Mouse (Mus musculus) liver, adult 2 months (tissue): ENCODE results near the gene Bcl11b. TPM values are rescaled to one million over a fixed set of nuclear protein-coding genes. Genes with fewer than 3 reads are reported as not detected.

Source experiments
- DNase-seq: peaks from one replicate; pipeline ENCODE4 v3.0.0-alpha.2; 2011; ENCODE audit warnings: low read depth, low spot score; ENCODE audit errors: extremely low read depth
- H3K27ac ChIP-seq: fragments of 200-500 bp; replicated peaks from 2 replicates; pipeline ENCODE4 v1.5.1; 2012; ENCODE audit warnings: low read depth, mild to moderate bottlenecking, control low read depth, inconsistent platforms, low read length; ENCODE audit not compliant: insufficient read depth
- H3K27me3 ChIP-seq: fragments of 200-500 bp; 2 replicates; pipeline ENCODE4 v1.6.1; 2012; ENCODE audit warnings: mild to moderate bottlenecking, moderate library complexity, low read length, inconsistent platforms; ENCODE audit not compliant: control insufficient read depth, insufficient read depth
- H3K36me3 ChIP-seq: fragments of 200-500 bp; 2 replicates; pipeline ENCODE4 v1.6.1; 2012; ENCODE audit warnings: low read length, inconsistent platforms; ENCODE audit not compliant: control insufficient read depth, insufficient read depth
- H3K4me1 ChIP-seq: fragments of 200-500 bp; 2 replicates; pipeline ENCODE4 v1.6.1; 2011; ENCODE audit warnings: low read length; ENCODE audit not compliant: control insufficient read depth, insufficient read depth
- H3K4me3 ChIP-seq: fragments of 200-500 bp; 2 replicates; pipeline ENCODE4 v1.5.1; 2011; ENCODE audit warnings: low read depth, mild to moderate bottlenecking, control low read depth, low read length, moderate library complexity; ENCODE audit not compliant: insufficient read depth
- H3K79me2 ChIP-seq: fragments of 200-500 bp; 2 replicates; pipeline ENCODE4 v1.6.1; 2012; ENCODE audit warnings: inconsistent platforms, mild to moderate bottlenecking, low read length, moderate library complexity; ENCODE audit not compliant: control insufficient read depth, insufficient read depth
- H3K9ac ChIP-seq: fragments of 200-500 bp; 2 replicates; pipeline ENCODE4 v1.6.1; 2012; ENCODE audit warnings: low read depth, mild to moderate bottlenecking, control low read depth, inconsistent platforms, low read length
- CTCF ChIP-seq: fragments of 200-500 bp; IDR thresholded peaks from 2 replicates; pipeline ENCODE4 v1.5.1; 2011; ENCODE audit warnings: low read depth, low read length, control low read depth
- POLR2A ChIP-seq: fragments of 200-500 bp; IDR thresholded peaks from 2 replicates; pipeline ENCODE4 v1.6.1; 2011; ENCODE audit warnings: low read length, control low read depth; ENCODE audit not compliant: insufficient read depth; ENCODE audit errors: extremely low read depth
- WGBS: fragments of 180-500 bp; shearing (Covaris S2); methylation state at CpG from one replicate; pipeline ENCODE4 v1.1.7; 2018; 5-methylcytosine and 5-hydroxymethylcytosine counted together
- polyA plus RNA-seq: library from polyadenylated mRNA; depleted of rRNA; stranded (reverse); fragments of >200 nt; gene quantifications from 2 replicates; pipeline ENCODE4 v1.2.3, GENCODE M21; 2012
- total RNA-seq: library from RNA; depleted of rRNA; stranded (reverse); fragments of >200 nt; gene quantifications from 2 replicates; pipeline ENCODE4 v1.2.3, GENCODE M21; 2014

The Bcl11b gene
- total and polyA plus RNA-seq, 2 experiments, result 0.18 to 0.39 TPM

DNA sequence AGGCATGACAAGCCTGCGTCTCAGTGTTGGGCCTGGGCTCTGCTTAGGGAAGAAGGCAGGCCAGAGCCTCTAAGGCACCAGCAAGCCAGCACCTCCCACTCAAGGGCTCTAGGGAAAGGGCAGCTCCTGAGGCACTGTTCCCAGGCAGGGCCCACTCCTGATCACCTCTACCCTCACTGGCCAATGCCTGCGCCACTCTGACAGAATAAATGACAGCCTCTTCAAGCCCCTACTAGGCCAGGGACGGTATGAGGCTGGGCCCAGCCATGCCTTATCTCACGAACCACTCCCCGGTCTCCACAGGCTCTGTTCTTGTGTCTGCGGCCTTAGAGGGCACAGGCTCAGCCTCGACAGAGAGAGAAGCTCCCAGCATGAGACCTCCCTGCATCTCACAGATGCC, 61.3 kb downstream of the Bcl11b start:
- Histone ChIP-seq H3K9ac (no peak overlapping the region), H3K27ac (no peak overlapping the region), H3K4me1 (no peaks in the 10 kb centered on the region), H3K79me2 (no peaks in the 10 kb centered on the region), H3K27me3 (no peaks in the 10 kb centered on the region), H3K4me3 (no peak overlapping the region), H3K36me3 (no peaks in the 10 kb centered on the region)
- WGBS, result 64% methylated on average over 7 of the region's 7 CpGs
- DNase-seq, result no peak
- no peak for TF ChIP-seq CTCF
- no peak for TF ChIP-seq POLR2A

- WGBS, result 77% methylated on average over 9 of the region's 9 CpGs
- Histone ChIP-seq H3K4me1 (no peaks in the 10 kb centered on the region), H3K79me2 (no peaks in the 10 kb centered on the region), H3K36me3 (no peaks in the 10 kb centered on the region), H3K4me3 (no peak overlapping the region), H3K27ac (no peak overlapping the region), H3K27me3 (no peaks in the 10 kb centered on the region), H3K9ac (no peak overlapping the region)
- DNase-seq, result no peak
- no peak for TF ChIP-seq POLR2A
- no peak for TF ChIP-seq CTCF
These were observed 62.6 kb downstream of the Bcl11b start for GRCm38 (mm10) chr12:107940774-107941173.

- TF ChIP-seq POLR2A (no peak), CTCF (no peak)
- WGBS, result 67% methylated on average over 4 of the region's 4 CpGs
- DNase-seq, result no peak
- Histone ChIP-seq H3K27me3 (no peaks in the 10 kb centered on the region), H3K4me1 (no peaks in the 10 kb centered on the region), H3K27ac (no peak overlapping the region), H3K9ac (no peak overlapping the region), H3K36me3 (no peaks in the 10 kb centered on the region), H3K79me2 (no peaks in the 10 kb centered on the region), H3K4me3 (no peak overlapping the region)
These were observed 64.2 kb downstream of the Bcl11b start for GRCm38 (mm10) chr12:107939177-107939576.

- H3K4me1 ChIP-seq, result no peaks in the 10 kb centered on the region
- WGBS, result 75% methylated on average over 5 of the region's 5 CpGs
- H3K27me3 ChIP-seq, result no peaks in the 10 kb centered on the region
- H3K9ac ChIP-seq, result no peak overlapping the region
- H3K27ac ChIP-seq, result no peak overlapping the region
- H3K79me2 ChIP-seq, result no peaks in the 10 kb centered on the region
- no peaks in the 10 kb centered on the region for H3K36me3 ChIP-seq
- H3K4me3 ChIP-seq, result no peak overlapping the region
- TF ChIP-seq CTCF, result no peak
- TF ChIP-seq POLR2A, result no peak
- no peak for DNase-seq
These were observed 66.4 kb downstream of the Bcl11b start for GRCm38 (mm10) chr12:107936972-107937371.

DNA sequence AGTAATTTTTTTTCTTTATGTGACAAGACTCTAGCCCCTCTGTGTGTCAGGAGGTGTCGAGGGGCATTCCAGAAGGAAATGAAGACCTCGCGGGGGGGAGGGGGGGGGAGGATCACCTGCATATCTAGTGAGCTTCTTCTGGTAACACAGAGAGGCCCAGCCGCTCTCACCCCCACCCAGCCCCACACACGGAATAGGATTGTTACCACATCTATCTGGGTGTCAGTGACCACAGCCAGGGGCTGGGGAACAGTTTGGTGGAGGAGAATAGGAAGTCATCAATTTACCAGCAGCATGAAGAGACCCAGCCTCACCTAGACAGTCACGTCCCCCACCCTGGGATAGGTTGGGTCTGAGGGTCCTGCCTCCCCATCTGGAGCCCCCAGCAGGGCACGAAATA, 67.0 kb downstream of the Bcl11b start:
- TF ChIP-seq POLR2A (no peak), CTCF (no peak)
- 74% methylated on average over 7 of the region's 7 CpGs for WGBS
- no peaks in the 10 kb centered on the region for H3K36me3 ChIP-seq
- no peak overlapping the region for H3K9ac ChIP-seq
- H3K4me3 ChIP-seq, result no peak overlapping the region
- no peak overlapping the region for H3K27ac ChIP-seq
- H3K27me3 ChIP-seq, result no peaks in the 10 kb centered on the region
- no peaks in the 10 kb centered on the region for H3K4me1 ChIP-seq
- no peaks in the 10 kb centered on the region for H3K79me2 ChIP-seq
- no peak for DNase-seq

DNA sequence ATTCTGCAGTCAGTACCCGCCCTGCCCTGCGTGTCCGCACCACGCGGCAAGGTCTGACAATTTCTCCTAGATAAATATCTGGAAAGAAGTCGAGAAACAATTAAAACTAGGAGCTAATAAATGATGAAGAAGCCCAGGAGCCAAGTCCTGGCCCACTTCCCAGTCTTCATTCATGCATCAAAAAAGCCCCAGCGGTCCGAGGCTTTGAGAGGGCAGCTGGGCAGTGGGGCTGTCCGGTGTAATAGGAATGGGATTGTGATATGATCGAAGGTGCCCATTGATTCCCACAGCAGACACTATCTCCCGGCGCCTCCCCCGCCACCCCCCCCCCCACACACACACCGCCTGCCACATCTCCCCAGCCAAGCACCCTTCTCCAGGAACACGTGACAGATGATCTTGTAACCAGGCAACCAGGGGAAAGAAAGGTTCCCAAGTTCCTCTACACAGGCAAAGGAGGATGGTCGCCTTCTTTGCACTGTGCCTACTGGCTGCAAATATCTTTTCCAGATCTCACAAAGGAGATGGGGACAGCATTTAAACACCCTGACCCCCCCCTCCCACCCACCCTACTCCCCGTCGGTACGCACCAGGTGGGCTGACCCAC, 68.5 kb downstream of the Bcl11b start:
- no peaks in the 10 kb centered on the region for H3K4me1 ChIP-seq
- no peak for TF ChIP-seq POLR2A
- no peak for TF ChIP-seq CTCF
- H3K9ac ChIP-seq, result no peak overlapping the region
- H3K36me3 ChIP-seq, result no peaks in the 10 kb centered on the region
- no peak overlapping the region for H3K27ac ChIP-seq
- no peaks in the 10 kb centered on the region for H3K27me3 ChIP-seq
- no peak overlapping the region for H3K4me3 ChIP-seq
- no peak for DNase-seq
- 81% methylated on average over 19 of the region's 19 CpGs for WGBS
- H3K79me2 ChIP-seq, result no peaks in the 10 kb centered on the region
